Mouse (Mus musculus) embryonic facial prominence, embryonic 11.5 days (tissue): ENCODE measurements at regions not wholly inside any gene's neighbourhood (a gene's known extent, or its start where the extent isn't known, plus 50 kb on each side); places are given as distances from the start of the nearest gene placed in this dataset.

Source experiments
- ATAC-seq: fragments of 200-750 bp; cut with Nextera tagmentation; replicated peaks from 2 replicates; pipeline ENCODE4 v1.8.0; 2017; ENCODE audit warnings: low read depth; ENCODE audit not compliant: insufficient number of reproducible peaks, low FRiP score, low TSS enrichment
- DNase-seq: peaks from one replicate; pipeline ENCODE4 v3.0.0-alpha.2; 2015; ENCODE audit warnings: low spot score
- H3K27ac ChIP-seq: fragments of 300-500 bp; sonication (generic); replicated peaks from 2 replicates; pipeline ENCODE4 v1.5.1; 2014; ENCODE audit warnings: mild to moderate bottlenecking, low read depth, low read length, control low read depth
- H3K27me3 ChIP-seq: fragments of 300-500 bp; sonication (generic); 2 replicates; pipeline ENCODE4 v1.6.1; 2014; ENCODE audit warnings: mild to moderate bottlenecking, low read length, moderate library complexity, mixed read lengths; ENCODE audit not compliant: control insufficient read depth, insufficient read depth
- H3K36me3 ChIP-seq: fragments of 300-500 bp; sonication (generic); replicated peaks from 2 replicates; pipeline ENCODE4 v1.6.1; 2014; ENCODE audit warnings: low read depth, mild to moderate bottlenecking, low read length, moderate library complexity, mixed read lengths; ENCODE audit not compliant: control insufficient read depth, insufficient read depth
- H3K4me1 ChIP-seq: fragments of 300-500 bp; sonication (generic); 2 replicates; pipeline ENCODE4 v1.6.1; 2014; ENCODE audit warnings: low read length, mixed read lengths; ENCODE audit not compliant: control insufficient read depth, insufficient read depth
- H3K4me2 ChIP-seq: fragments of 300-500 bp; sonication (generic); 2 replicates; pipeline ENCODE4 v1.6.1; 2014; ENCODE audit warnings: low read depth, mild to moderate bottlenecking, control low read depth, low read length, moderate library complexity
- H3K4me3 ChIP-seq: fragments of 300-500 bp; sonication (generic); 2 replicates; pipeline ENCODE4 v1.5.1; 2014; ENCODE audit warnings: low read depth, low read length, control low read depth
- H3K9ac ChIP-seq: fragments of 300-500 bp; sonication (generic); replicated peaks from 2 replicates; pipeline ENCODE4 v1.6.1; 2014; ENCODE audit warnings: mild to moderate bottlenecking, control low read depth, low read length
- H3K9me3 ChIP-seq: fragments of 300-500 bp; sonication (generic); replicated peaks from 2 replicates; pipeline ENCODE4 v1.6.1; 2016; ENCODE audit warnings: mild to moderate bottlenecking, low read length, inconsistent platforms, mixed read lengths; ENCODE audit not compliant: control insufficient read depth
- WGBS: fragments of 180-500 bp; shearing (Covaris S2); extraction: QIAGEN DNeasy Blood & Tissue Kit; methylation state at CpG from one replicate; pipeline ENCODE4 v1.1.7; 2014; 5-methylcytosine and 5-hydroxymethylcytosine counted together

DNA sequence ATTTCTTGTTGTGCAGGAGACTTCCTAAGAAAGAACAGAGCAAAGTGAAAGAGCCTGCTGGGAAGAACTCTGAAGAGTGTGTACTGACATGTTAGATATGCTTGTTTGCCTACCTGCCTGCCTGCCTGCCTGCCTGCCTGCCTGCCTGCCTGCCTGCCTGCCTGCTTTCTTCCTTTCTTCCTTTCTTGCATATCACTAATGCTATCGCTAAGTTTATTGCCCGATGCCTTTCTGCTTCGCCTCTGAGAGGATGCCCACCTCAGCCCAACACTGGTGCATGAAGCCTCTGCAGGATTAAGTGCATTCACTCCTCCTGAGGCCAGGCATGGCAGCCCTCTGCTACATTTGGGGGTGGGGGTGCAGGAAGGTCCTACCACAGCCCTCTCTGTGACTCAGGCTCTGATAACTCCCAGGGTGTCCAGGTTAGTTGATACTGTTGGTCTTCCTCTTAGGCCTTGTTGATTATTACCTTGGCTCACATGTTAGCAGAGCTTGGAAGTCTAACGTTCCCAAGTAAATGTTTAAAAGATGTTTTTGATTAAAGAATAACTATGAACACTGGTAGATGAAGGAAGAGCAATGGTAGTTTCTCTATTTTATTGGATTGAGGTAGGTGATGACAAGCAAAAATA lies 547.6 kb downstream of the Etv1 start:
- no peak for DNase-seq
- Histone ChIP-seq H3K4me2 (no peak overlapping the region), H3K9me3 (no peaks in the 10 kb centered on the region), H3K36me3 (no peaks in the 10 kb centered on the region), H3K4me1 (no peaks in the 10 kb centered on the region), H3K4me3 (no peak overlapping the region), H3K9ac (no peak overlapping the region), H3K27me3 (no peaks in the 10 kb centered on the region), H3K27ac (no peak overlapping the region)
- 62% methylated on average over 4 of the region's 4 CpGs for WGBS
- no peak for ATAC-seq

DNA sequence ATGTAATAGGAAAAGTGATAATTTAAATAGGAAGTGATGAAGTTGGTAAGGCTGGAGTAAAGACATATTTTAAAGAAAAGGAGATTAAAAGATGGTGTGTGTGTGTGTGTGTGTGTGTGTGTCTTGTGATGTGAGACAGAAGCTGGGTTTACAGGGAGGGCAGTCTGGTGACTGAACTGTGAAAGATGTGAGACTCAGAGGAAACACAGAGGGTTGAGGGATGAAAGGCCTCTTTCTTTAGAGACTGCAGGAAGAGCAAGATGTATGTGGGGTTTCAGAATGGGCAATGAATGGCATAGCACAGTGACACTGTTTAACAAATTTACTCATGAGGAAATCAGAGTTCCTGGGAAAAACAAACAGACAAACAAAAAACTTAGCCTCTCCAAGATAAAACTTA lies 549.2 kb downstream of the Etv1 start:
- Histone ChIP-seq H3K36me3 (no peaks in the 10 kb centered on the region), H3K4me1 (no peaks in the 10 kb centered on the region), H3K4me2 (no peak overlapping the region), H3K4me3 (no peak overlapping the region), H3K9ac (no peak overlapping the region), H3K27me3 (no peaks in the 10 kb centered on the region), H3K9me3 (no peaks in the 10 kb centered on the region), H3K27ac (no peak overlapping the region)
- ATAC-seq (no peak), DNase-seq (no peak)

DNA sequence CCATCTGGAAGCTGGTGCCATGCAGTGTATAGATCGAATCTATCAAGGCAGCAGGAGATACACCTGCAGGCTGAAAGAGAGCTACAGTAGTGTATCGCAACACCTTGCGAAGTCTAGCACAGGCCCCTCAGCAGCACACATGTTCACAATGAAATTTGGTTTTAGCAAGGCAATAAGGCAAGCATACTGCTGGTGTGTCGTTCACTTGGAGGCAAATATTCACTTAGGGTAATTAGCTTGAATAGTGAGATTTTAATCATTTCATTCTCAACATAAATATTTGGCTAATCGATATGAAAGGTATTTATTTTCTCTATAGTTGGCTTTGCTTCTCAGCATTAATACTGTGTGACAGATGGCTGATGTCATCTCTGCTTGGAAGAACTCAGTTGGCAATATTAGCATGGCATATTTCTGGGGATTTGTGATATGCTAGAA lies 559.9 kb downstream of the Etv1 start:
- ATAC-seq, result no peak
- H3K27me3 ChIP-seq, result no peaks in the 10 kb centered on the region

DNA sequence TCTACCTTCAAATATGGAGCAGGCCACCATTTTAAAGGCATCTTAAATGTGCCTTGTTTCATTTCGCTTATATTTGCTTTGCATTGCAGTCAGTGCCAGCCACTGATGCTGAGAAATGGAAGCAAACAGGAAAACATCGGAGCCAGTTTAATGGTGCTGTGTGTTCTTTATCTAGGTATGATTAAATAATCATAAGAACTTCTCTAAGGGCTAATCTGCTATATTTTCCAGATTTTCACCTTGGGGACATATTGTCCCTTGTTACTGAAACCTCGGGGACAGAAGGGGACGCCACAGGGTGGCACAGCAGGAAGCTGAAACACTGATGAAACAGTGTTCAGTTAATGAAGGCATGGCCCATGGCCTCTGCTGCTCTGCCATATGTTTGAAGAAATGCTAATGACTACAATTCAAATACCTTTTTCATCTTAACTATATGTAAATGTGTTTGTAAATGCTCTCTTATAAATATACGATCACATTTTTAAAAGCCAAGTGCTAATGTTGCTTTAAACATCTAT lies 562.6 kb downstream of the Etv1 start:
- Histone ChIP-seq H3K9ac (no peak overlapping the region), H3K27me3 (no peaks in the 10 kb centered on the region), H3K4me3 (no peak overlapping the region), H3K36me3 (no peaks in the 10 kb centered on the region), H3K4me2 (no peak overlapping the region), H3K9me3 (no peaks in the 10 kb centered on the region), H3K27ac (no peak overlapping the region), H3K4me1 (no peaks in the 10 kb centered on the region)
- 74% methylated on average over 5 of the region's 5 CpGs for WGBS
- no peak for ATAC-seq
- DNase-seq, result no peak

More for the DNA sequence above, 559.9 kb downstream of the Etv1 start:
- Histone ChIP-seq H3K4me1 (no peaks in the 10 kb centered on the region), H3K27ac (no peak overlapping the region), H3K4me2 (no peak overlapping the region), H3K36me3 (no peaks in the 10 kb centered on the region), H3K9ac (no peak overlapping the region), H3K9me3 (no peaks in the 10 kb centered on the region), H3K4me3 (no peak overlapping the region)
- no peak for DNase-seq
- 85% methylated on average over 5 of the region's 5 CpGs for WGBS

DNA sequence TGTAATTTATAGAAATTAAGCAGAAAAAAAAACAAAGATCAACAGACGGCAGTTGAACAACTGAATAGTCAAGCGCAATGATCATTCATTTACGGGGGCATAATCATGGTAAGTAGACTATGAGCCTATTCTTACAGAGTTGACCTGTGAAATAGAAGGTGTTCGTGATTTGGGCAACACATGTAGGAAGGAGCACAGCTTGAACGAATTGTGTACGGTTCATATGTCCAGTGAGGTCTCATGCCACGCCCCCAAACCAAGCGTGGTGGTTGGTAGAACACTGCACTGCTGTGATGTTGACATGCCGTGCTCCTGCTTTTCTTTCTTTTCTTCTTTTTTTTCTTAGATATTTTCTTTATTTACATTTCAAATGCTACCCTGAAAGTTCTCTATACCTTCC lies 563.1 kb downstream of the Etv1 start:
- Histone ChIP-seq H3K27me3 (no peaks in the 10 kb centered on the region), H3K4me3 (no peak overlapping the region), H3K36me3 (no peaks in the 10 kb centered on the region), H3K9ac (no peak overlapping the region), H3K4me1 (no peaks in the 10 kb centered on the region), H3K27ac (no peak overlapping the region), H3K4me2 (no peak overlapping the region), H3K9me3 (no peaks in the 10 kb centered on the region)
- WGBS, result 87% methylated on average over 9 of the region's 9 CpGs
- DNase-seq (no peak), ATAC-seq (no peak)

DNA sequence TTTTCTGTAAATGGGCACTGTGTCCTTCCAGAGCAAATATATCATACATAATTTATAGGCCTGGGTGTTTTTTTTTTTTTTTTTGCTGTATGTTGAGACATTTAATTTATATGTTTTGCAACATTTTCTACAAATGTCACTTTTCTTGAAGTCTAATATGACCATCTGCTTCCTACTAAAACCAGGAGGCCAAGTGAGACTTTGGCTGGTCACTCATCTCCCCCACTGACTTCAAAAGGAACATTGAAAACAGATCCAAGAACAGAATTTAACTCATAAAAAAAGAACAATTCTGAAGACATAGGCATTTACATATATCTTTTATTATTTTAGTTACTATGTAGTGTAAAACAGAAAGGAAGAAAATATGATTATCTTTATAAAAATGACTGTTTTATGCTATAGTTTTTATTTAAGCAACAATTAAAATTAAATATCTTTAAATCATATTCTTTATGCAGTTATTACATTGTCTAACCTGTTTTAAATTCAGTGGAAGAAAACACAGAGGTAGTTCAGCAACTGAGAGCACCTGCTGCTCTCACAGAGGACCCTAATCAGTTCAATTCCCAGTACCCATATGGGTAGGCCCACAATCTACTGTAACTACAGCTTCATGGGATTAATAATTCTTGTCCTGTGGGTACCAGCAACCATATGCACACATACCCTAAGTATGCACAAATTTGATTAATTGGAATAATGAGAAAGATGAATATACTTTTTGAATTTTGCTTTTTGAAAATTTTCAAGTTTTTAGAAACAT lies 592.5 kb downstream of the Etv1 start:
- no peaks in the 10 kb centered on the region for H3K36me3 ChIP-seq
- no peak overlapping the region for H3K4me2 ChIP-seq
- no peak overlapping the region for H3K27ac ChIP-seq
- H3K9me3 ChIP-seq, result no peaks in the 10 kb centered on the region
- no peak overlapping the region for H3K9ac ChIP-seq
- ATAC-seq (no peak), DNase-seq (no peak)
- no peaks in the 10 kb centered on the region for H3K4me1 ChIP-seq
- H3K27me3 ChIP-seq, result no peaks in the 10 kb centered on the region
- H3K4me3 ChIP-seq, result no peak overlapping the region

DNA sequence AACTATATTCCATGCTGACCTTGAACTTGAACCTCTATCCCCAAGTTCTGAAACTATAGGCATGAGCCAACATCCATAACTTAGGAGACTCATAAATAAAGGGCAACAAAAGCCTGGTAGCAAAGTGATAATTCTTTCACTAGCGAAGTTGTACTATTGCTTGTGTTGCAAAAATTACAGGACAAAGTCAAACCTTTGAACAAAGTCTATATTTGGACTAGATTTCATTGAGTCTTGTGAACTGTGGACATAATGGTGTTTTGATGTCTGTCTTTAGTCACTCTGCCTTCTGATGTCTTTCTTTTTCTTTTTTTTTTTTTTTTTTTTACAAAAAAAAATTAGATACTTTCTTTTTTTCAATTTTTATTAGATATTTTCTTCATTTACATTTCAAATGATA lies 594.5 kb downstream of the Etv1 start:
- Histone ChIP-seq H3K27me3 (no peaks in the 10 kb centered on the region), H3K27ac (no peak overlapping the region), H3K9me3 (no peaks in the 10 kb centered on the region), H3K36me3 (no peaks in the 10 kb centered on the region), H3K4me1 (no peaks in the 10 kb centered on the region), H3K4me2 (no peak overlapping the region), H3K9ac (no peak overlapping the region), H3K4me3 (no peak overlapping the region)
- WGBS, result 93% methylated on average over 1 of the region's 1 CpGs
- ATAC-seq (no peak), DNase-seq (no peak)
